ENCODE assay signal across 12 mouse cellular contexts in genomic region chr13:59002943-59003806, GRCm38 (mm10).
DNase-seq lines count a peak whose midpoint lies in the region; ATAC-seq and TF ChIP-seq lines count a peak whose summit lies in the region.
"Had no signal": no experiment of that assay in that cellular context is flagged by ENCODE, and none has a peak within 500 bp of the region (broad histone marks: within the 10 kb centered on the region; RNA-seq: fewer than 3 reads in every experiment).

No protein-coding gene starts in this region.

- WGBS in hindbrain, embryonic 10.5 days = 83% methylated on average over 12 of the region's 12 CpGs
- WGBS in hindbrain, embryonic 11.5 days = 80% methylated on average over 12 of the region's 12 CpGs
- WGBS in lung, embryonic 14.5 days = 57% methylated on average over 12 of the region's 12 CpGs
- 64% methylated on average over 12 of the region's 12 CpGs for WGBS in limb, embryonic 15.5 days

- peaks cover 39% of the 10 kb centered on the region for H3K4me1 ChIP-seq in hindbrain, embryonic 10.5 days (replicated peaks)
- H3K4me1 ChIP-seq in hindbrain, embryonic 11.5 days (replicated peaks; ENCODE audit: control insufficient read depth, insufficient read depth, low read length) = no peaks in the 10 kb centered on the region; the same call in 1 of the 2 replicates
- no peaks in the 10 kb centered on the region for H3K4me1 ChIP-seq in lung, embryonic 14.5 days (ENCODE audit: insufficient read depth)
- H3K4me1 ChIP-seq in limb, embryonic 15.5 days = no peaks in the 10 kb centered on the region

- H3K27me3 ChIP-seq in hindbrain, embryonic 10.5 days (ENCODE audit: insufficient read depth, poor library complexity, severe bottlenecking) = peaks cover 4% of the 10 kb centered on the region; the same call in 1 of the 2 replicates
- H3K27me3 ChIP-seq in hindbrain, embryonic 11.5 days (ENCODE audit: control insufficient read depth, insufficient read depth, low read length) = no peaks in the 10 kb centered on the region
- no peaks in the 10 kb centered on the region for H3K27me3 ChIP-seq in lung, embryonic 14.5 days (ENCODE audit: insufficient read depth, low read length)
- no peaks in the 10 kb centered on the region for H3K27me3 ChIP-seq in limb, embryonic 15.5 days

- H3K4me3 ChIP-seq in hindbrain, embryonic 10.5 days = no peak overlapping the region
- H3K4me3 ChIP-seq in hindbrain, embryonic 11.5 days (ENCODE audit: low read depth, low read length) = no peak overlapping the region
- H3K4me3 ChIP-seq in lung, embryonic 14.5 days (ENCODE audit: low read depth, low read length) = no peak overlapping the region
- H3K4me3 ChIP-seq in limb, embryonic 15.5 days = no peak overlapping the region

- H3K36me3 ChIP-seq in hindbrain, embryonic 10.5 days = no peaks in the 10 kb centered on the region
- H3K36me3 ChIP-seq in hindbrain, embryonic 11.5 days (ENCODE audit: control insufficient read depth, insufficient read depth, low read length) = no peaks in the 10 kb centered on the region
- H3K36me3 ChIP-seq in lung, embryonic 14.5 days (ENCODE audit: insufficient read depth) = no peaks in the 10 kb centered on the region
- H3K36me3 ChIP-seq in limb, embryonic 15.5 days = no peaks in the 10 kb centered on the region

- H3K9me3 ChIP-seq in hindbrain, embryonic 10.5 days = no peaks in the 10 kb centered on the region
- no peaks in the 10 kb centered on the region for H3K9me3 ChIP-seq in hindbrain, embryonic 11.5 days (ENCODE audit: control insufficient read depth, low read length)
- H3K9me3 ChIP-seq in lung, embryonic 14.5 days (ENCODE audit: low read depth, low read length) = no peaks in the 10 kb centered on the region
- no peaks in the 10 kb centered on the region for H3K9me3 ChIP-seq in limb, embryonic 15.5 days

- no peak for ATAC-seq in hindbrain, embryonic 11.5 days (ENCODE audit: low FRiP score)
- no peak for ATAC-seq in lung, embryonic 14.5 days (ENCODE audit: insufficient read depth)
- ATAC-seq in limb, embryonic 15.5 days (ENCODE audit: insufficient number of reproducible peaks, low FRiP score, low TSS enrichment, low read depth) = no peak
- no peak for ATAC-seq in monocyte, adult 5-6 weeks (replicated peaks; ENCODE audit: insufficient number of reproducible peaks, low FRiP score, low TSS enrichment, poor library complexity, severe bottlenecking)

- no peak overlapping the region for H3K4me2 ChIP-seq in hindbrain, embryonic 11.5 days (replicated peaks; ENCODE audit: low read depth, low read length)
- no peak overlapping the region for H3K4me2 ChIP-seq in lung, embryonic 14.5 days
- H3K4me2 ChIP-seq in limb, embryonic 15.5 days = no peak overlapping the region

- DNase-seq in hindbrain, embryonic 10.5 days (ENCODE audit: low spot score) = no peak
- DNase-seq in hindbrain, embryonic 11.5 days (ENCODE audit: low spot score) = no peak
- peak; percentile 15 for DNase-seq in lung, embryonic 14.5 days
- DNase-seq in lung, postnatal 36 days = no peak
- peak; percentile 1 for DNase-seq in fibroblast of lung, adult 2 months (ENCODE audit: low read depth)
- DNase-seq: cerebellum, postnatal 10 days; kidney, postnatal 10 days; layer of hippocampus, adult 9-11 months; thymus, adult 18-20 months had no signal

- H3K27ac ChIP-seq in hindbrain, embryonic 10.5 days = 0 out of 2 replicates have a peak overlapping the region, but pooled peaks have one; percentile 12
- no peak overlapping the region for H3K27ac ChIP-seq in hindbrain, embryonic 11.5 days (ENCODE audit: low read depth, low read length)
- H3K27ac ChIP-seq in lung, embryonic 14.5 days (ENCODE audit: low read depth) = no peak overlapping the region
- H3K27ac ChIP-seq in limb, embryonic 15.5 days = 0 out of 2 replicates have a peak overlapping the region, but pooled peaks have one; percentile 6
- H3K27ac ChIP-seq: liver, embryonic 14.5 days had no signal

- H3K9ac ChIP-seq in hindbrain, embryonic 11.5 days (ENCODE audit: low read depth, low read length) = no peak overlapping the region
- H3K9ac ChIP-seq in lung, embryonic 14.5 days = no peak overlapping the region
- no peak overlapping the region for H3K9ac ChIP-seq in limb, embryonic 15.5 days
- H3K9ac ChIP-seq: liver, embryonic 14.5 days had no signal

- no peak for TF ChIP-seq CTCF in lung, embryonic 14.5 days (IDR thresholded peaks at IDR 0.05; ENCODE audit: low read depth)

Comparison
In these comparisons a context has a peak if more than half of its experiments do, and no peak if none do; other contexts are left out.
1. DNase-seq: peak in lung, embryonic 14.5 days (single experiment) and fibroblast of lung, adult 2 months (single experiment); none in hindbrain, embryonic 10.5 days (single experiment), hindbrain, embryonic 11.5 days (single experiment) and lung, postnatal 36 days (single experiment).
2. H3K27ac ChIP-seq: peak in hindbrain, embryonic 10.5 days (single experiment) and limb, embryonic 15.5 days (single experiment); none in hindbrain, embryonic 11.5 days (single experiment) and lung, embryonic 14.5 days (single experiment).